Mouse (Mus musculus): Measurements from ENCODE around the gene Fgb. TPM values are rescaled to one million over a fixed set of nuclear protein-coding genes. Genes with fewer than 3 reads are reported as not detected.

Gene Fgb
- total RNA-seq, 1 experiment from 2014 or later: not detected

DNA sequence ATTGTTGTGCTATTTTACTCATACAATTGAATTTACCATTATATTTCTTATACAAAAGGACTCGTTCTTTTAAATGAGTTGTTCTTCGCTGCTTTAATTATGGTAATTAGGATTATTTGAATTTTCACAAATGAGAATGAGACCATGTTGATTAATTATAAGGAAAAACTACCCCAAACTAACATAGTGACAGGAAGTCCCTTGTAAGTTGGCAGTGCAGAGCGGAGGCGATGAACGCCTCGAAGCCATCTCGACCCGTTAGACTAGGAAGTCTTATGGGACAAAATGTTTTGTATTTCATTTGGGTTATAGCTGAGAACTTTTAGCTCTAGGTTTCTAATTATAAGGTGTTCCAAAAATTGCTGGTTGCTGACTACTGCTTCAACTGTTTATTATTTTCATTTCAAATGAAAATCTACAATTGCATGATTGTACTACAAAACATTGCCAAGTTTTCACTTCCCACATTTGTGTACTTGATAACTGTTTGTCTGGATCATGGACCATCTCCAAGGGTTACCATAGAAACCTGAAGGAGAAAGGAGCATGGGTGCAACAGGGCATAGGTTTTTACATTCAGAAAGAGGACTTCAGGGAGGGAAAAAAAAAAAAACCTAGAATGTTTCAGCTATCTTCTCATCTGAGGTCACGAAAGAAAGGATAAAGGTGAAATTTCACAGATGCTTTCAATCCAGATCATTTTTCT lies 22.0 kb downstream of the Fgb start:
- no peak for DNase-seq

DNA sequence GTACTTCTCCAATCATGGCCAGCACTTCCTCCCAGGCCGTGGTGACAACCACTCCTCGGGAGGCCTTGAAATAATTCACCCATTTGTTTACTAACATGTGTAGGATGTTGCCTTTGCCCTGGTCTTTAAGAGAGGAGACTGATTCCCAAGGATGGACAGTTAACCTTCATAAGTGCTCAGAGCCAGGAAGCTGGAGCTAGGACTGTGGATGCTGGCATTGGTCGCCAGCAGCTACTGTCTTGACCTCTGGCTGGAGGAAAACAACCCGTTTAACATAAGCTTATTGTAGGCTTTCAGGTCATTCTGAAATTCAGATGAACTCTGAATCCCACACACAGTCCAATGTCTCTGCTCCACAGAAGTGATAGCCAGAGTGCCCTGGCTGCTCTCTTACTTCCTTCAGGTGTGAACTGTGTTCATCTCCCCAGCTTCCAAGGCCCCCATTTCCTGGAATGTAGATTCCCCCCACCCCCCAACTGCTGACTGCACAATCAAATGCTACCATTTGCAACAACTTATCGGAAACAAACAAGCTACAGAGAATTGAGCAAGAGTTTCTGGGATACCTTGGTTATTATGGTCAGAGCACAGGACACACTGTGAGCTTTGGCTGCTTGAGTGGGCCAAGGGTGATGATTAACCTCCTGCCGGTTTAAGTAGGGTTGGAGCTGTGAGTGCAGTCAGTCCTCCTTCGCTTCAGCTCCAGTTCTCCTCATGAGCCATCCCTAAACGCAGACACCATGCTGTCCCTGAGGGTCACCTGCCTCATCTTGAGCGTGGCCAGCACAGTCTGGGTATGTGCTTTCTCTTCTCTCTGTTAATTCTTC lies 24.0 kb downstream of the Fgb start, which contains the start of gene Fga:
TSS of gene Fga (plus strand) at position 602 of the 827 bp plus-strand sequence.
- no peak for DNase-seq

DNA sequence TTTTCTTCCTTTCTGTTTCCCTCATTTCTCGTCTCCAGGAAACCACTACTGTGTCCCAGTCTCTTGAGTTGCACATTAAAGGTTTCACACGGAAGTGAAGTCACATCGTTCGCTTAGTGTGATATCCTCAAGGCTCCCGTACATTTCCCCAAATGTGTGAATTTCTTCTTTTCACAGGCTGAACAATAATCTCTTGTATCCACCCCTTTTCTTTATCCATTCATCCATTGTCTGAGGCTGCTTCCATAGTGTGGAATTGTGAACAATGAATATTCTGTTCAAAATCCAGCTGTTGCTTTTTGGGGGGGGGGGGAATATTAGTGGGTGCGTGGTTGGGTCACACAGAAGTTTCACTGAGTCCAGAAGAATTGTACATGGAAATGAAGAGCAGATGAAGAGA lies 24.6 kb downstream of the Fgb start:
- DNase-seq: no peak

DNA sequence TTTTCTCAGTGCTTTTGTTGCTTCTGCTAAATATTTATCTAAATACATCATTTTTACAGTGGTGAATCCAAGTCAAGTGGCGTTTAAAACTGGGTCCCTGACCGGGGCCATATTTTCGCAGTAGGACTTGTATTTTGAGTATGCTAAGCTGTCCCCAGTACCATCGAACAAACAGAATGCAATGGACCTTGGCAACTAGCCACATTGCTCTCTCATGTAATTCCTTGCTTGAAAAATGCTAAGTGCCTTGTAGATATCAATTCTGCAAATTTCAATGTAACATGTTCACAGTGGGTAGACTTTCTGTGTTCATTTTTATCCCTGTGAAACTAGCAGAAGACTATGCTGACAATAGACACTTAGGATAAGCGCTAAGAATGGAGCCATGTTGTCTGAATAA lies 28.5 kb downstream of the Fgb start:
- no peak for DNase-seq

DNA sequence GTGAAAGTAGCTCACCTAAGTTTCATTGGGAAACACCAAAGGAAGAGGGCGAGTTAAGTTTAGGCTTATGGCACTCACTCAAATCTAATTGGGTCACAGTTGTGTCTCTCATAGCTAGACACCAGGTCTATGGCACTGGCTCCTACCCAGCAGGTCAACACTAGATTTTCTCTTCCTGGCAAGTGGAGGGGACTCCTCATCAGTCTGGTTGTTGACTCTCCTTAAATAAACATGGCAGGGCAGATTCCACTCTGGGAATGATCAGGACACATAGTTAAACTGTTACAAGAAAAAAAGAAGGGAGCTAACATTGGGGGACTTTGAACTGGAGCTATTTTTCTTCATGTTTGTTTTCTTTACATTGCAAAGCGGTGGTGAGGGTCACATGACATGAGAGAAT lies 29.3 kb downstream of the Fgb start:
- DNase-seq: no peak

DNA sequence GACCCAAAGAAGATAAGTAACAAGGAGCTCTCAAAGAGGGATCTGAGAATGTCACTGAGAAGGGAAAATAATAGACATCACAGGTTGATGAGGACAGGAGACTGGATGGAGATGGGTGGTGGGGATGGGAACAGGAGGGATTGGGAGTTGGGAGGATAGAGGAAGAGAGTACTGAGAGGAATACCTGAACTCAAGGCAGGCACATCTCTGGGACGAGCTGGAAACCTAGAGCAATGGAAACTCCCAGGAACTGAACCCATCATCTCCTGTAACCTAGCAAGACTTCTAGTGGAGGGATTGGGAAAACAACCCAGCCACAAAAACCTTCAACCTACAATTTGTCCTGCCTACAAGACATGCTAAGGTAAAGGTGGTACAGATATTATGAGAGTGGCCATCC lies 33.4 kb downstream of the Fgb start:
- no peak for DNase-seq

DNA sequence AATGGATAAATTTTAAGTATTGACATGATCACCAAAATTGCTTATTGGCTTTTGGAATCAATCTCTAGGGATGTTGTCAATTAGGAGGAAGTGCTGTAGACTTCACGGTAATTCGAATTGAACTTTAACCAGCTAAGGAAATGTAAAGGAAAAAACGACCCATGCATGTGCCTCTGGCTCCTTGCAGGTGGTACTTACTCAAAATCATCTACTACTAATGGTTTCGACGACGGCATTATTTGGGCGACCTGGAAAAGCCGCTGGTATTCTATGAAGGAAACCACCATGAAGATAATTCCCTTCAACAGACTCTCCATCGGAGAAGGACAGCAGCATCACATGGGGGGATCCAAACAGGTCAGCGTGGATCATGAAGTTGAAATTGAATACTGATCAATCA lies 35.7 kb downstream of the Fgb start:
- DNase-seq: no peak

DNA sequence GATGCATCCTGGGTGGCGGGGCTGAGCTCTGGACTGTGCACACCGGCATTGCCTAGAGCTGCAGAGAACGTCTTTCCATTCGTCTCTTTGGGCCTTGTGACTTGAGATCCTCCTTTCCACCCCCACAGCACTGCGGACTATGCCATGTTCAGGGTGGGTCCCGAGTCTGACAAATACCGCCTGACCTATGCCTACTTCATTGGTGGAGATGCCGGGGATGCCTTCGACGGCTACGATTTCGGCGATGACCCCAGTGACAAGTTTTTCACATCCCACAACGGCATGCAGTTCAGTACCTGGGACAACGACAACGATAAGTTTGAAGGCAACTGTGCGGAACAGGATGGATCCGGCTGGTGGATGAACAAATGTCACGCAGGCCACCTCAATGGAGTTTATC lies 37.0 kb downstream of the Fgb start:
- no peak for DNase-seq

DNA sequence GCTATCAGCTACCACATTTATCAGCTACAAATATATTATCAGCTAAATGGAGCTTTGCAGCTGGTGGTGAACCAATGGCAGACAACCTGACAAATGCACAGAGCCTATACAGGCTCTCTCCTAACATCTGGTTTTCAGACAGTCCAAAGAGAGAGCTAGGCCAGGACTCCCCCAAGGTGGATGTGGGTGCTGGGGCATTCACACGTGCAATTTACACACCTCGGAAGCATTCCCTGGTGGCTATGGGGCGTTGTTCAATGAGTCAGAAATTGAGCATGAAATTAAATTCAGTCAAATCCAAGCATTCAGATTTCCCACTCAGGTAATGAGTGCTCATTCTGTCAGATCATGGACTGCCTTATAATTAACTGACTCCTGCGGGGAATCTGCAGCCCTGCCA lies 38.1 kb downstream of the Fgb start:
- no peak for DNase-seq

DNA sequence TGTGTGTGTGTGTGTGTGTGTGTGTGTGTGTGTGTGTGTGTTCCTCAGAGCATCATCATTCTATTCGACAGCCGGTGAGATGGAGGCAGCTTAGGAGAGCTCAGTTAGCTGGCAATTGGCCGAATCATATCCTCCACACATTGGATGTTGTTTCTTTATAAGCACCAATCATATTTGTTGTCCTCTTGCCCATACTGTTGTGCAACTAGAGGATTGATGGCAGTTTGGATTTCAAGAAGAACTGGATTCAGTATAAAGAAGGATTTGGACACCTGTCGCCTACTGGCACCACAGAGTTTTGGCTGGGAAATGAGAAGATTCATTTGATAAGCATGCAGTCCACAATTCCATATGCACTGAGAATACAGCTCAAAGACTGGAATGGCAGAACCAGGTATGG lies 38.5 kb downstream of the Fgb start:
- no peak for DNase-seq

DNA sequence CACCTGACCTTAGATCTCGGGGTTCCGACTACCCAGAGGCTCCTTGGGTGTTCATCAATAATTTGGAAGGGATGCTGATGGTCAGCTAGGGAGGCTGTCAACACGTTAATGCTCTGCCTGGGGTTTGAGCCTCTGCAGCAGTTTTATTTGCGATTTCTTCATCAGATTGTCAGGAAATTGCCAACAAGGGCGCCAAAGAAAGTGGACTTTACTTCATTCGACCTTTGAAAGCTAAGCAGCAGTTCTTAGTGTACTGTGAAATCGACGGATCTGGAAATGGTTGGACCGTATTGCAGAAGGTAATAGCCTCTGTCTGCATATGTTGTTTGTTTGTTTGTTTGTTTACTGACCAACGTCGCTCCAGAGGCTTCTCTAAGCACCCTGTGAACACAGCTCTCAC lies 39.4 kb downstream of the Fgb start:
- no peak for DNase-seq

DNA sequence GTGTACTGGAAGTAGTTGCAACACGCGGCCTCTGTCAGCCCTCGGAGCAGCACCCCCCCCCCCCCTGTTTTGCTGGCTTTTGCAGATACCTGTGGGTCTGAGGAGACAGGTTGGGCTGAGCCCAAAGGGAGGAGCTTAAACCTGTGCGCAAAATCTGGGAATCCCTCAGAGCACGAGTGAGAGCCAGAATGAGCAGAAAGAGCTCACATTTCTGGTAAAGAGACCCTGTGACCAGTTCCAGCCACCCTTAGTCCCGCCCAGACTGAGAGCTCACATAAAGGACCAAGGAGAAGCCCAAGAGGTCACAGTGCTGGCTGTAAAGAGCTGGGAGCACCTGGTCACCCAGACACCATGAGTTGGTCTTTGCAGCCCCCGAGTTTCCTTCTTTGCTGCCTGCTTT lies 42.1 kb downstream of the Fgb start, which contains the start of gene Fgg:
TSS of gene Fgg (plus strand) at position 168 of the 400 bp plus-strand sequence.
- no peak for DNase-seq

DNA sequence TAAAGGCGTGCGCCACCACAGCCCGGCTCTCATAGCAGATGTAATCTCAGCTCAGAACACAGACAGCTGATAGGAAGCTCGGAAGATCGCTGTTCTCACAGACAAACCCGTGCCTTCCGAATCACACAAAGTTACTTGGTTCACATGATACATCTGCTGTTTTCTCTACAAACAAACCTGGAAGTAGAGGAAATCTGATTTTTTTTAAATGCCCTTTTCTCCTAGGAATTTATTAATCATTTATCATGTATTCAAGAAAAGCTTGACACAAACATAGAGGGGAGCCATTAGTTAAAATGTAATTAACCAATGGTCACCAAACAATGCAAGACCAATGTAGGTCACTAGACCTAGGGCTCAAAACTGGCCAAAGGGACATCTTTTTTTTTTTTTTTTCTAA lies 44.9 kb downstream of the Fgb start:
- no peak for DNase-seq

DNA sequence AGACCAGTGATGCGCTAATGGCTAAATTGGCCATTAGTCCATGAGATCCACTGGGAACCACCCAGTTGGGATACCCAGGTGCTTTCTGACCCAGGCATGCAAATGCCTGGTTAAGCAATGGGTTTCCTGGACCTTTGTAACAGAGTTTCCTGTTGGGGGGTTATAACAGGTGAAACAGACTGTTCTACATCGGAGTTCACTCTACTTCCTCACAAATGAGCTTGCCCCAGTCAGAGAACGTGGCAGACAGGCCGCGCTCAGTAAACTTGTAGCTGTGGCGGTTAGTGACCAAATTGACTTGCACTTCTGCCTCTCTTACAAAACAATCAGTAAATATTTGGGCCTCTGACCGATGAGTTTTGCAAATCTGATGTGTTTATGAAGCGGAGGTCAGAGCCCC lies 46.6 kb downstream of the Fgb start:
- no peak for DNase-seq

DNA sequence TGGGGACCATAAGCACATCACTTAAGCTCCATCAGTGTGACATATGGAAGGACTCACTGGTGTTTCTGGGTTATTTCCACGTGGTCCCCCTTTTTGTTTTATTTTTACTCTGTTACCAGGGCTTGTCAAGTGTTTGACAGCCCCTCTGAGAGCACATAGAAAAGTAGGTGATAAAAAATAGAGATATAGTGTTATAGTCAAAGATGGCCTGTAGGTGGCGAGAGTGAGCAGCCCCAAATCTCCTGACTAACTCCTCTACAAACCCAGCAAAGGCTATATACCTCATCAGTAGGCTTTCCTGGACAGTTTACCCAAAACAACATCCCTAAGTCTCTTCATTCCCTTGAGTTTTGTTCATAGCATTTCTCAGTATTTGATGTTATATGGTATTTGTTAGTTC lies 47.5 kb downstream of the Fgb start:
- DNase-seq: peak; percentile 17

DNA sequence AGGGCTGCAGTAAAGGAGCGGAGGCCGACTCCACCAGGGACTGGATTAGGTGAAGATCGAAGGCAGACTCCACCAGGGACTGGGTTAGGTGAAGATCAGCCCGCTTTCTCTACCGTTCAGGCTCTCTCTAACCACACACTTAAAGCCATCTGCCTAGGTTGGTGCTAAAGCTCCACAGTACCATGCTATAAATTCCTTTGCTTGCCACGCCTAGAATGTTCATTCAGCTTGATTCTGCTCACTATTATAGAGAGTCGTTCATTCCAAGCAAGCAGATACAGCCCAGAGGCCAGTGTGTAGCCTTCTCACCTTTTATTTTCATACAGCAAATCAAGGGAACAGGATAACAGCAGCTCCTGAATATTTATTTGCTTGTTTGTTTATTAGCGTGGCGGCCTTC lies 49.7 kb downstream of the Fgb start:
- no peak for DNase-seq

DNA sequence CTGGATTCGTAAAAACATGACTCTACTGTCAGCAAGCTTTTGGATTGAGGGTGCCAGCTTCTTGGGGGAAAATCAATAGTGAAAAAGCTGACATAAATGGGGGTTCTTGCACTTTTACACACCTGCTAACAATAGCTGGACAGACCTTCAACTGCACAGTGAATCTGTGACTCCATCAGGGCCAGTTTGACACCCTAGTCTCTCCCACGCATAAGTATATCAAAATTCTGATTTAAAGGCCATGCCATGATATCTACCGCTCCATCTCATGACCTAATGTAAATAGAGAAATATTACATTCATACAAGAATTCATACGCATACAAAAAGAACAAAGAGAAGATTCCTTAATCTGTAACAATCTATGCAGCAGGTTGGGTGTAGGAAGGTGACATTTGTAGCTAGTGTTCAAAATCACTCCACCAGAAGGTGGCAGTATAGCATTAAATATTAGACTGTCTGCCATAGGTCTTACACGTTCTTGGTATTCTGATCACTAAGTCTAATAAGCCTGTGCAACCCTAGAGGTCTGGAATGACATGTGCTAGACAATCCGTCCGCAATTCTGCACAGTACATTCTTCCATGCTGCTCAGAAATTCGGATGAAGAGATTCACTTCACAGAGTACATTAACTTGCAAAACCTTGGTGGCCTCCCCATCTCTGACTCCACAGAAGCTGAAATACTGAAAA lies 50.7 kb downstream of the Fgb start:
- DNase-seq: no peak

DNA sequence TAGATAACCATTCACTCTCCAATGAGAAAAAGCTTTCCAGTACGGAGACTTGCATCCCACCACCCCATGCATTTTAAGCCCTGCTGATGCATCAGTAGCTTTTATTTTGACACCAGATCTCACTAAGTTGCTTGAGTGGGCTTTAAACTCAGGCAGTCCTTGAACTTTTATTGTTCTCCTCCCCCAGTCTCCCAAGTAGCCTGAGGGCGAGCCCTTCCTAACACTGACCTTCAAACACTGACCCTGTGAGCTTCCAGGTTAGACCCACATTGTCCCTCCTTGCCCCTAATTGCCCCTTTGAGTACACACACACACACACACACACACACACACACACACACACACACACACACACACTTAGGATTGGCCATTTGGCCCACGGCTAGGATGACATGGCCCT lies 53.0 kb downstream of the Fgb start:
- DNase-seq: no peak

DNA sequence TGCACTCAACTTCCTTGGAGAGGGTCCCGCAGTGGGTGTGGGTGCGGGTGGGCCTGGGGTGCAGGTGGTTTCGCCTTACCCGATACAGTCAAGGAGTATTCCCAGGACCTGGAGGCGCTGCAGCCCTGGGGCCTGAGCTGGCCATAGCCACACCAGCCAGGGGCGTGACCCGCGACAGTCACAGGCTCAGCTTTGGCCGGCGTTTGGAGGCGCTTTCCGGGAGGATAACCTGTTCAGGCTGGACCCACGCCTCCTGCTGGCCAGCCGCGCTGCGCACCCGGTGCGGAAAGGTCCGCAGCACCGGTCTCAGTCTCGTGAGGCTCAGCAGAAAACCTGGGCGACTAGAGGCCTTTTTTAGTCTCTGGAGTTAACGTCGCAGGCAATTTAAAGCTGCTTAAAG lies 54.3 kb downstream of the Fgb start:
- DNase-seq: peak; percentile 68

DNA sequence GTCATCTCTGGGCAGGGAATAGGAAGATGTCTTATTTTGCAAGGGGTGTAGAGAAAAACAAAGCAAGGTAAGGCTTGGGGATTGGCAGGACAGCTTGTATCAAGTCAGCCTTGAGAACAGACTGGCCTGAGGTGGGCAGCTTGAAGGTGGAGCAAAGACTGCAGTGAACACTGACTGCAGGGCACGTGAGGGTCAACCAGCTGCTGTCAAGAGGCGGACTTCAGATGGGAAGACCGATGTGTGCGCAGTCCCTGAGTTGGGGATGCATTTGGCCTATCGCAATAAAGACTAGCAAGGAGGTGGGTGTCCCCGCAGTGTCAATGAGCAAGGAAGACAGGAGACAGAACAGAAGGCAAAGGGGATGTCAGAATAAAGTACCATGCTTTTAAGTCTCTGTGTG lies 56.7 kb downstream of the Fgb start:
- no peak for DNase-seq

DNA sequence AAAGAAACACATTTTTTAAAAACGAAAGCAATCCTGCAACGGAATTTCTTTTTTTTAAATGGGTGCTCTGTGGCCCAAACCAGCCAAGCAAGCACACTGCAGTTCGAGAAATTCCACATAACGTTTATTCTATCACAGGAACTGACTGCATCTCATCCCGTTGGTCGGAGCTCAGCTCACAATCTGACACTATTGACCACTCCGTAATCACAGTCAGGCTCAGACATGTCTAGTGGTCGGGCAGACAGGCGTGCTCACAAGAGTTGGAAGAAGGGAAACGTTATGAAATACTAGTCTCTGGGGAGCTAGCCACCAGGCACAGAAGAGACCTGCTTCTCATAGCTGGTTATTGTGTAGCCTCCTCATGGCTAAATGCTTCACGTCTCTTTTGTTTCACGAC lies 57.7 kb downstream of the Fgb start:
- DNase-seq: no peak
